Comparison of ENCODE assay signal across 18 mouse cellular contexts in the genomic region with DNA sequence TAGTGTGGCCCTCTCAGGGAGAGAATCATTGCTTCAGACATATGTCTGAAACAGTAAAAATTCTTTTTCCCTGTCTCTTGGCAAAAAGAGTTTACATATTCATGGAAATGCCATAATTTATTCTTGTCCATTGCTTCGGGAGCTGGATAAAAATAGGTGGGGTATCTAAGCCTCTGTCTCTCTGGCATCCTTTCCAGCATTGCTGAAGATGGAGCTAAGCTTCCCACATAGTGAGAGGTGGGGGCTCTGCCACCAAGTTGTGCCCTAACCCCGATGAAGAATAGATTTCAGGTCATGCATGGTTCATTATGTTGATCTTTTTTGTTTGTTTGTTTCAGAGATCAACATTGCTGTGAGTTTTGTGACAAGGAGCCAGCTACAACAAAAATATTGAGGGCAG.
"Had no signal": no experiment of that assay in that cellular context is flagged by ENCODE, and none has a peak within 500 bp of the region (broad histone marks: within the 10 kb centered on the region; RNA-seq: fewer than 3 reads in every experiment).

No protein-coding gene starts in this region.

- H3K4me1 ChIP-seq: midbrain, embryonic 12.5 days; neural tube, embryonic 15.5 days had no signal

- H3K36me3 ChIP-seq: midbrain, embryonic 12.5 days; neural tube, embryonic 13.5 days; neural tube, embryonic 15.5 days had no signal

- ATAC-seq: midbrain, embryonic 16.5 days had no signal

- H3K27me3 ChIP-seq: midbrain, embryonic 12.5 days; neural tube, embryonic 13.5 days; neural tube, embryonic 15.5 days had no signal

- H3K4me3 ChIP-seq: midbrain, embryonic 12.5 days; myocyte; neural tube, embryonic 13.5 days; neural tube, embryonic 15.5 days had no signal

- H3K9ac ChIP-seq: lung, embryonic 14.5 days; midbrain, embryonic 12.5 days; neural tube, embryonic 13.5 days; neural tube, embryonic 15.5 days had no signal

- H3K27ac ChIP-seq: midbrain, embryonic 12.5 days; neural tube, embryonic 13.5 days; neural tube, embryonic 15.5 days had no signal

- H3K4me2 ChIP-seq: lung, embryonic 14.5 days; midbrain, embryonic 12.5 days; neural tube, embryonic 13.5 days; neural tube, embryonic 15.5 days had no signal

- DNase-seq: lung, adult 18-20 months; lung, embryonic 14.5 days; lung, postnatal 10 days; lung, postnatal 4 days; midbrain, embryonic 14.5 days; retina, postnatal 1 day; right cerebral cortex, adult 18-20 months; right cerebral cortex, postnatal 25 days; right cerebral cortex, postnatal 4 days; spleen, adult 18-20 months; thymus, adult 18-20 months; thymus, postnatal 14 days; thymus, postnatal 36 days had no signal

- H3K9me3 ChIP-seq: midbrain, embryonic 12.5 days; neural tube, embryonic 13.5 days; neural tube, embryonic 15.5 days had no signal
